Mouse (Mus musculus) gastrocnemius, adult 18-20 months (tissue): Measurements from ENCODE around the gene Lat2. TPM values are rescaled to one million over a fixed set of nuclear protein-coding genes. Genes with fewer than 3 reads are reported as not detected.

ENCODE experiments used
- DNase-seq: peaks from one replicate; pipeline ENCODE4 v3.0.0; 2021; ENCODE audit warnings: low spot score
- total RNA-seq, 2 experiments: library from RNA; stranded (reverse); gene quantifications; 2 replicates each; pipeline ENCODE4 v1.2.3; 2021

Lat2 gene
- total RNA-seq, 2 experiments from 2014 or later: 0.57 to 0.83 TPM

DNA sequence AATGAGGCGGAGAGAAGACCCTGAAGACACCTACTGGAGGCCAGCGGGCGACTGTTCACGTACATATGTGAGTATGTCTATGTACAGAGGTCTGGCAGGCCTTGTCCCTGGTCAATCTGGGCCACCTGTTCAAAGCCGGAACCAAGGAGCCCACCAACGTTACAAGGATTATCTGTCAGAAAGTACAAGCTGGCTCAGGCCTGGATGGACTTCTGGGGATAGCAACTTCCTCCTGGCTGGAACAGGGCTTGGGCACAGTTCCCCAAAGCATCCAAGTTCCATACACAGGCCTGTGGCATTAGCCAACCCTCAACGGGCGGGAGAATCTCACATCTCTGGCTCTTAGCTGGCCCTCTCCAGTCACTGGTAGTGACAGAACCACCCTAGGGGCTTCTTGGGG is 529 bp downstream of the Lat2 start:
- DNase-seq: no peak

DNA sequence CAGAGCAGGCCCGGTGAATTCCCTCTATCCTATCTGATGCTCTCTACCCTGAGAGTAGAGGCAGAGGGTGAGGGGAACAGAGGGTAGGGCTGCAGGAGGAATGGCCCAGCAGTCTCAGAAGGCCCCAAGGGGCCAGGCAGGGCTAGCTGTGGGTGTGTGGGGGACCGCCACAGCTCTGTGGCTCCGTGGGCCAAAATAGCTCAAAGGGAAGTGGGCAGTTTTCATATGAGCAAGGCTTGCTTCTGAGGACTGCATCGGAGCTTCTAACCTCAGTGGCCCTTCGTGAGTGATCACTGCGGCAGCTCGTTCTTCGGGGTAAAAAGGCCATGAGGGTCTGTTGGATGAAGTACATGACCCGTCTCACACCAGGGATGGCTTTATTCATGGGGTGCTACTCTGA is 1.1 kb downstream of the Lat2 start:
- no peak for DNase-seq

DNA sequence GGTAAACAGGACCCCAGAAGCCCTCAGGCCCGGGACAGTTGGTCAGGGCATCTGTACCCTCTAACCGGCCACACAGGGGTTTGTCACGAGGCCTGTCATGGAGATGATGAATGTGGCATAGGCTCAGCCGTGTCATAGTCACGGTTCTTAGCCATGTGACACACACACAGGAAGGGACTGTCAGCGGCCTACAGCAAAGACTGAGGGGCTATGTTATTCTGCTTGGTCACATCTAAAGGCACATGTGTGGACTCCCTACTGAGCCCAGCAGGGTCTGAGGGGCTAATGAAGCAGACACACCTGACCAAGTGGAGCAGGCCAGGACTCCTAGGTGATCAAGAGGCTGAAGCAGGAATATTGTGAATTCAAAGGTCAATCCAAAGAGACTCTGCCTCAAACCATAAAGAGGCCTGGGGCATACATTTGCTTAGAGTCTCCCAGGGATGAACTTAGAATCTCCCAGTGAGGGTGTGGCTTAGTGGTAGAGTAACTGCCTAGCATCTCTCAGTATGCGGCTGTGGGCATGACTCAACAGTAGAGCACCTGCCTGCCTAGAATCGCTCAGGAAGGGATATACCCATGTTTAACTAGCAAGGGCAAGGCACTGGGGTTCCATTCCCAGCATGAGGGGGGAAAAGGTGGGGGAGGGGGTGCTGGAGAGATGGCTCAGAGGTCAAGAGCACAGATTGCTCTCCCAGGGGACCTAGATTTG is 2.9 kb downstream of the Lat2 start:
- DNase-seq: no peak

DNA sequence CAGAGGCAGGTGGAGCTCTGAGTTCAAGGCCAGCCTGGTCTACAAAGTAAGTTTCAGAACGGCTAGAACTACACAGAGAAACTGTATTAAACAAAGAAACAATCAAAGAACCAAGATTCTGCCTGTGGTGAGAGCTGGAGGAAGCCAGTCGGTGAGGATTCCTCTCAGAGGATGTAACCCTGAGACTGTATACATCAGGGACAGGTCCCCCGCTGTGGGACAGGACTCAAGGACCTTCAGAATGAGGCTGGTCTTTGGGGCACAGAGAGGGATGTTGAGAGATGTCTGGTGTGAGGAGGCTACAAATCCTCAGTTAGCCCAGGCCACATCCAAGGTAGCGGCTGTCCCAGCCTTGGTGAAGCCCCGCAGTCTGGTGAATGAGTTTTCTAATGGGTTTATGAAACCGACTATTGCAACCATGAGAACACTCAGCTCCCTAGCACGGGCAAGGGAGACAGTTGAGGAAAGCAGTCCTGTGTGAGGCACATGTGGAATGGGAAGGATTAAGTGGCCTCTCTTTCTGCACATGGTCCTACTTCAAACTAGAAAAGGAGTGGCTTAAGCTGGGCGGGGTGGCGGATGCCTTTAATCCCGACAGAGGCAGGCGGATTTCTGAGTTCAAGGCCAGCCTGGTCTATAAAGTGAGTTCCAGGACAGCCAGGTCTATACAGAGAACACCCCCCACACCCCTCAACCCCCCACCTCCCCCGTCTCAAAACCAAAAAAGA is 4.7 kb downstream of the Lat2 start:
- DNase-seq: no peak

DNA sequence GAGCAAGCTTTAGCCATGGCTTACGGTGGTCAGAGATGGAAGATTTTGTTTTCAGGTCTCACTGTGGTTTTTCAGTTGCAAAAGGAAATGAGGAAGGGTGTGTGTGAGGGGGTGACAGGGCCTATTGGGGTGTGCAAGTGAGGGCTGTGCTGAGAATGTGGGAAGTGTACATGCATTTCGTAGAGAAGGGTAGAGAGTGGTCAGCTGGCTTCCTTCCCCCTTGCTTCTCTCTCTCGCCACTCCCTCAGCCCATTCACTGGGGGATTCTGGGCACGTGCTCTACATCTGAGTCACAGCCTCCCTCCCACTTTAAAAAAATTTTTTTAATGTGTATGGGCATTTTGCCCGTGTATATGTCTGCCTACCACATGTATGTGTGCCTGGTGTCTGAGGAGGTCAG is 7.7 kb downstream of the Lat2 start:
- DNase-seq: no peak

DNA sequence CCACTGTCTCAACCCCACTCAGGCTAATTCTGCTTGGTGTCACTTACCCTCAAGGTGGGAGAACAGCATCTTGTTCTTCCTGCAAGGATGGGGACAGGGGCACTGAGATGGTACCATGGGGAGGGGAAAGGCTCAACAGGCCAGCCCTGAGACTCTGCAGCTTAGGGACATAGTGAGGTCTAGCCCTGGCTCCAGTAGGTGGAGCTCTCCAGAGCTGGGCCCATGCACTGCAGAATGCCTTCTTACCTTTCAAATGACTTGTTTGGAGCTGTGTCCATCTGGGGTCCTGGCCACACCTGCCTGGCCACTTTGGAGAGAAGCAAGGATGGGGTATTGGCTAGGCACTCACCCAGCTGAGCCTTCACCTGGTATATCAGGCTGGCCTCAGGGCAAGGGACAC is 8.5 kb downstream of the Lat2 start:
- no peak for DNase-seq

DNA sequence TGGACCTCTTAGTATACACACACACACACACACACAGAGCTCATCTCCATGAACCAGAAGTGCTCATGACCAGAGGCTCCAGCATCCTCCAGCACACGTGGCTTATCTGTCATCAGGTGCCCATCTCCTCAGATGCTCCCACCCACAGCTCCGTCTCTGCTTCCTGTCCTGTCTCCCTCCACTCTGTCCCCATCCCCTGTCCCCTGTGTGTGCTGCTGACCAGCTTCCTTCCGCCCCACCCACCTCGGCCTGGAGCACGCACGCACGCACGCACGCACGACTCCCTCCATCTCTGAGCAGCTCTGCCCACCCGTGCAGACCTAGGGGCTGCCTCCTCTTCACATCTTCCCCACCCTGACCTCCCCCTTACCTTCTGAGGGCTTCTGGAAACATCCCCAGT is 10.4 kb downstream of the Lat2 start:
- DNase-seq: no peak

DNA sequence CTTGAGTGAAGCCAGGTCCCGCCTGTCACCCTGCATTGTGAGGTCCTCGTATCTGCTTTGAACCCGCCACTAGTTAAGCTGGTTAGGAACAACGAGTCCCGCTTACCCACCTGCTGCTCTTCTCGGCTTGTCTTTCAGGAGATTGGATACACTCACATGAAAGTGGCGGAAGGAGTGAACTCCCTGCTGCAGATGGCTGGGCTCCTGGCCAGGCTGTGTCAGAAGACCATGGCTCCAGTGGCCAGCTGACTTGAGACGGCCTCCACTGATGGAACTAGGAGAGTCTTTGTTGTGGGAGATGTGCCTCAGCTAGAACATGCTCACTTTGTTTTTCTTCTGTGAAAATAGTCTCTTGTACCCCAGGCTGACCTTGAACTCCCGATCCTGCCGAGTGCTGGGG is 17.1 kb downstream of the Lat2 start:
- peak; percentile 34 for DNase-seq

DNA sequence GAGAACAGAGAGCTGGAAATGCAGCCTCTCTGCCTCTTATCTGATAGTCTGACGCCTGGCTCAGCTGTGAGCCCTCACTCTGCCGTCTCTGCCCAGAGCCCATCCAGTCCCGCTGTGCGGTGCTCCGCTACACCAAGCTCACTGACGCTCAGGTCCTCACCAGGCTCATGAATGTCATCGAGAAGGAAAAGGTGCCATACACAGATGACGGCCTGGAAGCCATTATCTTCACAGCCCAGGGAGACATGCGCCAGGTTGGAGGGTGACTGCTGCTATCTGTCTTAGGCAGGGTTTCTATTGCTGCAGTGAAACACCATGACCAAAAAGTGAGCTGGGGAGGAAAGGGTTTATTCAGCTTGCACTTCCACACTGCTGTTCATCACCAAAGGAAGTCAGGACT is 21.7 kb downstream of the Lat2 start:
- DNase-seq: no peak

DNA sequence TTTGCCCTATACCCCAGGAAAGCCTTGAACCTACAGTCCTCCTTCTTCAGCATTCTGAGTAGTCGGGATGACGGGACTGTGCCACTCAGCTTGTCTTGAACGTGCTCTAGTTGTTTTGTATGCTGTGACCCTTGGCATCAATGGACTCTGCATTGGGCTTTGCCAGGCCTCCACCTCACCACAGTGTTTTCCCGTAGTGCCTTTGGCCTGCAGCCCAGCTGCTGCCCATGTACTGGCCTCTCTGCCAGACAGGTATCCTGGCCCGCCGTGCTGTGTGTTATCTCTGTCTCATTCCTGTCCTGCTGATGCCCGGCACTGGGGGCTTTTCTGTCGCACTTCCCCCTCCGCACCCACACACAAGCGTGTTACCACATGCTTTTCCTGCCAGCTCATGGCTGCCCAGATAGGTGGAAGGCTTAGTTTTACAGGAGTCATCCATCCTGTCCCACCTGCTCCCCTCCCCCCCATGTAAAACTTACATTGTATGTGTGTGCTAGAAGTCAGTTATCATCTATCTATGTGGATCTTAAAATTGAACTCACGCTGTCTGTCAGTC is 22.7 kb downstream of the Lat2 start:
- no peak for DNase-seq

DNA sequence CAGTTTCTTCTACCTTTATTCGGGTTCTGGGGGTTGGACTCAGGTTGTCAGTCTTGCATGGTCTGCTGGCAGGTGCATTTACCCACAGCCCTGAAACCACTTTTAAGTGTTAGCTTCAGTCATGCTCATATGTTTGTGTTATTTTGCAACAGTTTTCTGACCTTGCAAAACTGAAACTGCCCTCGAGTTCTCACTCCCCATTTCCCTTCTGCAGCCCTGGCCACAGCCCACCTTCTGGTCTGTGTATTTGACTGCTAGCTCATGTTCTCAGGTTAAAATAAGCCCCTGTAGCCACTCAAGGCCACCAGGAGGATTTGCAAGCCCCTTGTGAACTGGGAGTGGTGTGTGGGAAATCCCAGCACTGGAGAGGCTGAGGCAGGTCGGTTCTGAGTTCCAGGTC is 24.9 kb downstream of the Lat2 start:
- DNase-seq: no peak

DNA sequence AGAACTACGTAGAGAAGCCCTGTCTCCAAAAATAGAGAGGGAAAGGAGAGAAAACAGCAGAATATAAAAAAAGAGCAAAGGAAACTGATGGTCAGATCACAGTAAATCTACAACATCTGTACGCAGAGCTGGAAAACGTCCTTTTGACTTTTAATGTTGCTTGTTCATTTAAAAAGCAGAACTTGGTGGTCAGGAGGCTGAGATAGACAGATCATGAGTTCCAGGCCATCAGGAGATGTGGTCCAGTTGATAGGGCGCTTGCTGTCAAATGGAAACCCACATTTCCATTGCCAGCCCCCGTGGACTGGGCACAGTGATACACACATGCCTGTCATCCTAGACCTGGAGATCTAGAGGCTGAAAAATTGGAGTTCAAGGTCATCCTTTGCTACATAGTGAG is 30.0 kb downstream of the Lat2 start:
- no peak for DNase-seq

DNA sequence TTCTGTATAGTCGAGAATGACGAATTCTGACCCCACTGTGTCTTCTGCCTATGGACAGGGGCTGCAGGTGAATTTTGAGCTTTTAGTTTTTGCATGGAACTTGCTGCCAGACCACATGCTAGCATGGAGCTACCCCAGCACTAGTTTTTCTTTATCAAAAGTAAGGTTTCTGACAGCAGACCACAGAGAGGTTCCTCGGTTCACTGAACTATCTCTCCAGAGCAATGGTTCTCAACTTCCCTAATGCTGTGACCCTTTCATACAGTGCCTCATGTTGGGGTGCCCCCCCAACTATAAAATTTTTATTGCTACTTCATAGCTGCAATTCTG is 31.0 kb downstream of the Lat2 start:
- no peak for DNase-seq

DNA sequence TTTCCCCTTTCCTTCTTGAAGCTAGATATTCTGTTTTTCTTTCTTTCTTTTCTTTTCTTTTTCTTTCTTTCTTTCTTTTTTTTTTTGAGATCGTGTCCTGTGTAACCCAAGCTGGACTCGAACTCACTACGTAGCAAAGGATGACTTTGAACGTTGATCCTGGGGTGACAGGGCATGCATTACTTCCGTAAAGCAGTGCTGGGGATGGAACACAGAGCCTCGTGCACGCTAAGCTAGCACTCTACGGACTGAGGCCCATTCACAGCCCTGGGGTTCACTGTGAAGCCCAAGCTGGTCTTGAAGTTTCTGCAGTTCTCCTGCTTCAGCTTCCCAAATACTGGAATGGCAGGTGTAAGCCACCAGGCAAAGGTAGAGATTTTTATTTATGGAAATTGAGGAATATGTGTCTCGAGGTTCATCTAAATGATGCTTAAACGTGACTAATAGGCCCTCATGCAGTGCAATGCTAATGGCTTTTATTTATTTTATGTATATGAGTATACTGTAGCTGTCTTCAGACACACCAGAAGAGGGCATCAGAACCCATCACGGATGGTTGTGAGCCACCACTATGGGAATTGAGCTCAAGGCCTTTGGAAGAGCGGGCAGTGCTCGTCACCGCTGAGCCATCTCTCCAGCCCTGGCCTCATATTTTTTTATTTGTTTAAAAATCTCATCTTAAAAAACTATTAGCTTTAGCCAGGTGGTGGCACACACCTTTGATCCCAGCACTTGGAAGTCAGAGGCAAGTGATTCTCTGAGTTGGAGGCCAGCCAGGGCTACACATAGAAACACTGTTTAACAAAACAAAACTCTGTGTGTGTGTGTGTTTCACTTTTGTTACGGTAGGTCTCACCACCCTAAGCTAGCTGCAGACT is 31.6 kb downstream of the Lat2 start:
- DNase-seq: no peak

DNA sequence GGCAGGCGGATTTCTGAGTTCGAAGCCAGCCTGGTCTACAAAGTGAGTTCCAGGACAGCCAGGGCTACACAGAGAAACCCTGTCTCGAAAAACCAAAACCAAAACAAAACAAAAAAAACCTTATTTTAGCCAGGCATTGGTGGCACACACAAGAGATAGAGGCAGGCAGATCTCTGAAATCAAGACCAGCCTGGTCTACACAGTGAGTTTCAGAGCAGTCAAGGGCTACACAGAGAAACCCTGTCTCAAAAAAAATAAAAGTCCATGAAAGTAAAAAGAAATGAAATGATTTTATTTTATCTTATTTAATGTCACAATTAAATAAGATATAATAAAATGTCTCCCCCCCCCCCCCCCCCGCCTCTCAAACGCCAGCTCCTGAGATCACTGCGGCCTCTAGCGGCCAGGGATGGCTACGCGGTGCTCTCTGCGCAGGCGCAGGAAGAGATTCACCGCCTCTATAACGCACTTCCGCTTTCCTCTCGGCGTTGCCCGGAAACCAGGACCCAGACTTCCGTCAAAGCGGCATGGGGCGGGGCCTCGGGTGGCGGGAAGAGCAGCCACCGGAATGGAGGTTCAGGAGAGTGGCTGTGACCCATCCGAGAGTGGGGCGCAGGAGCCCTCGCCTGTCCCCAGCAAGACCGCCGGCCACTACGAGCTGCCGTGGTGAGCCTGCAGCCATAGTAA is 32.5 kb downstream of the Lat2 start:
- DNase-seq: peak; percentile 98

DNA sequence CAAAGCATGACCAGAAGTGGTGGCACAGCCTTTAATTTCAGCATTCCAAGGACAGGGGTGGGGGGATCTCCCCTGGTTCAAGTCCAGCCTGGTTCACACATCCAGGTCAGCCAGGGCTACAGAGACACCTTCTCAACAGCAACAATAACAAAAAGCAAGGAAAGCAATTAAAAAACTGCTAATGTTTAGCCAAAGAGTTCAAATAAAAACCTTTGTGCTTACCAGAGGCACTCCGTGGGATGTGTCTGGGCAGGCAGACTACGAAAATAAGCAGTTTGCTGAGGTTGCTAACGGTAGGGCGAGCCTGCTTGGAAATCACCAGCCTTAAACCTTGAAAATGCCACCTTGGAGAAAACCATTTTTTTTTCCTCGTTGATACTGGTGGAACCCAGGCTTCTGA is 33.7 kb downstream of the Lat2 start, which contains the start of gene Rfc2:
TSS of gene Rfc2 (plus strand) at position 221 of the 400 bp plus-strand sequence.
- DNase-seq: no peak

DNA sequence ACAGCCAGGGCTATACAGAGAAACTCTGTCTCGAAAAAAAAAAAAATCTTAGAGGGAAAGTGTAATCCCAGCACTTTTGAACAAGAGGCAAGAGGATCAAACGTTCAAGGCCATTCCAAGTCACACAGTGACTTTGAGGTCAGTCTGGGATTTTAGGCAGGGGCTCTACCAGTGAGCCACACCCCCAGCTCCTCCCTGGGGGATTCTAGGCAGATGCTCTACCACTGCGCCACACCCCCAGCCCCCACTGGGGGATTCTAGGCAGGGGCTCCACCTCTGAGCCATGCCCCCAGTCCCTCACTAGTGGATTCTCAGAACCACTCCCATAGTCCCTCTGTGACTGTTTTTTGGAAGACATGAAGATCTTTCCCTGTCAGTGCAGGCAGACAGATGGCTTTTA is 35.7 kb downstream of the Lat2 start:
- no peak for DNase-seq

DNA sequence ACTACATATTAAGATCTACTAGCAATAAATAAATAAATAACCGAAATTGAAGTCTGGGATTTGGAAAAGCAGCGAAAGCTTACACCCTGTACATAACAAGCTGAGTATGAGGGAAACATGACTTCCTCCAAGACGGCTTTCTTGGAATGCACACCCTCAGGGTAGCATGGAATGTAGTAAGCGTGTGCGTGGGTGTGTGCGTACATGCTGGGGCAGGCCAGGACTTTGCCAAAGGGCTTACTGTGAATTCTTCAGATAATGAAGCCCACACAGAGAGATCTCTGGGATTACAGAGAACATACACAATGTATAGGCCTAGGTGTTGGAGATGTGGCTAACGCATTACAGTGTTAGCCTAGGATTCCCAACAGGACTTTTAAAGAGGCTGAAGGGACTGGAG is 37.3 kb downstream of the Lat2 start:
- no peak for DNase-seq

DNA sequence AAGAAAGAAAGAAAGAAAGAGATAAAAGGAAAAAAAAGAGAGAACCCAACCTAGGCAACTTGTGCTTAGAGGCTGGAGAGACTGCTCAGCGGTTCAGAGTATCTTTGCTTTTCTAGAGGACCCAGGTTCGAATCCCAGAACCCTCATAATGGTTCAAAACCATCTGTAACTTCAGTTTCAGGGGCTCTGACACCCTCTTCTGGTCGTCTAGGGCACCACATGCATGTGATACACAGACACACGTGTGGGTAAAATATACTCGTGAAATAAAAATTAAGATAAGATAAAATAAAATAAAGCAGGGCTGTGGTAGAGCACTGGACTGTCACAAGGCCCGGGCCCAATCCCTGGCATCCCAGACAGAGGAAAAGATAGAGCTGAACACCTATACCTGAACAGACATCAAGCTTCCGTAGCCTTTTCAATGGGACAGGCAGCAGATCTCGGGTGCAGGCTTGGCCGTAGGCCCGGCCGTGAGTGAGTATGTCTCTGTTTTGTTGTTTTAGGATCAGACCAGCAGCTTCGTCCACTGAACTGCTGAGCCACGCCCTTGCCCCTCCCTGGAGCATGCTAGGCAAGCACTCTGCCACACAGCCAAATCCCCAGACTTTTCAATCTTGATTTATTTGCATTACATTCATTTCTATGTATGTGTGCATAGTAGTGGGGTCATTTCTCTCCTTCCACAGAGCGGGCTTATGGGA is 38.2 kb downstream of the Lat2 start:
- DNase-seq: no peak

DNA sequence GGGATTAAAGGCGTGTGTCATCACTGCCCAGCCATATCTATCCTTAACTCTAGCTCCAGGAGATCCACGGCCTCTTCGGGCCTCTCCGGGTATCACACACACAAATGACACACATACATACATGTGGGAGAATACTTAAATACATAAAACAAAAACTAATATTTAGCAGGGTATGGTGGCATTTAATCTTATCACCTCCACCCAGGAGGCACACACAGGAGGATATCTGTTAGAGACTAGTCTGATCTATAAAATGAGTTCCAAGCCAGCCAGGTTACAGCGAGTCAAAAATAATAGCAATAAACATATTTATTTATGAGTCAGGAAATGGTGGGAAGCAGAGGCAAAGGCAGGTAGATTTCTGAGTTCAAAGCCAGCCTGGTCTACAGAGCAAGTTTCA is 39.0 kb downstream of the Lat2 start:
- DNase-seq: no peak
